Mouse (Mus musculus): ENCODE results near the gene Aig1. TPM values are rescaled to one million over a fixed set of nuclear protein-coding genes. Genes with fewer than 3 reads are reported as not detected.
A peak's percentile ranks its signal among the peaks of the same experiment; 100 is the strongest.

Gene Aig1
- polyA plus RNA-seq, 1 experiment from 2014 or later, result 36.1 TPM

DNA sequence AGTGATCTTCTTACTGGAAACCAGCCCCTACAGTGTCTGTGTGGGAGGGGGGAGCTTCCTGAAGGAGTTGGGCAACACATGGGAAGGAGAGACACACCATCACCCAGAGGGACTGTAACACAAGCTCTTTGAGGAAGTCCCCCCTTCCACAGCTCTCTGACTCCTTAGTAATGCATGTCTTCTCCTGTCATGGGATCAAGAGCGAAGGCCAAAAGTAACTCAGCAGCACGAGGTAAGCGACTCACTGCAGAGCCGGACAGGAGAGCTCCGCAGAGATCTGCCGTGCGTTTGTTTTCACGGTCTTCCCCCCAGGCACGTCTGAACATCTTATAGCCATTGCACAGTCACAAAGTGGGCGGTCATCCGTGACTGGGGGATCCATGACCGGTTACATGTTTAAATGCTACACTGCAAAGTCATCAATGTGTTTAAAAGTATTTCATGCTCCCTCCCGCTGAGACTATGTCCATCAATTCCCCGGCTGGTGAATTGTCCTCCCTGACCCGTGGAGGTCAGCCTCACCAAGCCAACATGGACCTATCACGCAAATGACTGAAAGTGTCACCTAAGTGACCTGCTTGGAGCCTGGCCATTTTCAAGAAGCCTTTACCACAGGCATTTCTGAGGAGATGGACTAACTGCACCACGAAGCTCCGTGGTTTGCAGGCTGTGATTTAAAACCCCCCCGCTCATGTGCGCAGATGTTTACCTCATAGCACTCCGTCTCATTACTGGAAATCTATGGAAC, 30.9 kb downstream of the Aig1 start:
- H3K4me2 ChIP-seq (ENCODE audit: low read depth, low read length), result no peak overlapping the region
- 0 out of 2 replicates have a peak, but pooled peaks cover under 1% of the 10 kb centered on the region for H3K4me1 ChIP-seq (ENCODE audit: control insufficient read depth, insufficient read depth, low read length)
- H3K27me3 ChIP-seq (replicated peaks; ENCODE audit: control insufficient read depth, insufficient read depth, low read length), result no peaks in the 10 kb centered on the region
- DNase-seq (ENCODE audit: low spot score), result no peak
- no peak overlapping the region for H3K27ac ChIP-seq (replicated peaks; ENCODE audit: low read depth, low read length)
- no peak overlapping the region for H3K9ac ChIP-seq (ENCODE audit: low read depth, low read length)
- WGBS, result 69% methylated on average over 21 of the region's 21 CpGs
- ATAC-seq (ENCODE audit: low read depth), result no peak; the same call in 1 of the 2 replicates
- H3K36me3 ChIP-seq (ENCODE audit: control insufficient read depth, insufficient read depth, low read length), result no peaks in the 10 kb centered on the region
- H3K4me3 ChIP-seq (ENCODE audit: low read depth, low read length), result no peak overlapping the region
- no peaks in the 10 kb centered on the region for H3K9me3 ChIP-seq (ENCODE audit: control insufficient read depth, low read length)

DNA sequence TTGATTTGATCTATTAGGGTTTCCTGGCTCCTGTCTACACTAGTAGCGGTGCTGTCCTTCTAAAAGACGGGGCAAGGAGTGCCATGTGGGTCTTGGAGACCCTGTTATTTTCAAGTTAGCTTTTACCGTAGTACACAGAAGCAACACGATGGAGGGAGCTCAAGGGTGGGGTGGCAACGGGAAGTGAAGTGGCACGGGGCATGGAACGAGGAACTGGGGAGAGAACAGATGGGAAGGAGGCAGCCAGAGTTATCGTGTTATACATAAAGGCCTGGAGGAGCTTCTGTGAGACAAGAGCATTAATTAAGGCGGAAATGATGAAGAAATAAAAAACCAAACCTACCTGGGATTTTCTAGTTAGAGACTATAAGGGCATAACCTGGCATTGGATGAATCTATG, 31.8 kb downstream of the Aig1 start:
- no peak for ATAC-seq (ENCODE audit: low read depth)
- Histone ChIP-seq H3K27me3 (replicated peaks; ENCODE audit: control insufficient read depth, insufficient read depth, low read length) (no peaks in the 10 kb centered on the region), H3K4me3 (ENCODE audit: low read depth, low read length) (no peak overlapping the region), H3K36me3 (ENCODE audit: control insufficient read depth, insufficient read depth, low read length) (no peaks in the 10 kb centered on the region), H3K4me1 (ENCODE audit: control insufficient read depth, insufficient read depth, low read length) (0 out of 2 replicates have a peak, but pooled peaks cover 8% of the 10 kb centered on the region), H3K27ac (replicated peaks; ENCODE audit: low read depth, low read length) (no peak overlapping the region), H3K4me2 (ENCODE audit: low read depth, low read length) (no peak overlapping the region), H3K9me3 (ENCODE audit: control insufficient read depth, low read length) (no peaks in the 10 kb centered on the region), H3K9ac (ENCODE audit: low read depth, low read length) (no peak overlapping the region)
- DNase-seq (ENCODE audit: low spot score), result no peak
- WGBS, result 85% methylated on average over 9 of the region's 9 CpGs

- DNase-seq (ENCODE audit: low spot score) (no peak), ATAC-seq (ENCODE audit: low read depth) (no peak)
- Histone ChIP-seq H3K4me1 (ENCODE audit: control insufficient read depth, insufficient read depth, low read length) (0 out of 2 replicates have a peak, but pooled peaks cover 9% of the 10 kb centered on the region), H3K9ac (ENCODE audit: low read depth, low read length) (no peak overlapping the region), H3K4me3 (ENCODE audit: low read depth, low read length) (no peak overlapping the region), H3K27ac (replicated peaks; ENCODE audit: low read depth, low read length) (no peak overlapping the region), H3K9me3 (ENCODE audit: control insufficient read depth, low read length) (no peaks in the 10 kb centered on the region), H3K36me3 (ENCODE audit: control insufficient read depth, insufficient read depth, low read length) (no peaks in the 10 kb centered on the region), H3K27me3 (replicated peaks; ENCODE audit: control insufficient read depth, insufficient read depth, low read length) (no peaks in the 10 kb centered on the region), H3K4me2 (ENCODE audit: low read depth, low read length) (no peak overlapping the region)
- 81% methylated on average over 10 of the region's 10 CpGs for WGBS
Observed at GRCm38 (mm10) chr10:13835737-13836475, 32.9 kb downstream of the Aig1 start.

- Histone ChIP-seq H3K9ac (ENCODE audit: low read depth, low read length) (no peak overlapping the region), H3K4me1 (ENCODE audit: control insufficient read depth, insufficient read depth, low read length) (0 out of 2 replicates have a peak, but pooled peaks cover 9% of the 10 kb centered on the region)
- WGBS, result 54% methylated on average over 7 of the region's 7 CpGs
Observed at GRCm38 (mm10) chr10:13834056-13834455, 34.7 kb downstream of the Aig1 start.

GRCm38 (mm10) chr10:13833066-13833566, 35.7 kb downstream of the Aig1 start:
- no peak for ATAC-seq (ENCODE audit: low read depth)
- WGBS, result 87% methylated on average over 12 of the region's 12 CpGs
- Histone ChIP-seq H3K27ac (replicated peaks; ENCODE audit: low read depth, low read length) (no peak overlapping the region), H3K4me2 (ENCODE audit: low read depth, low read length) (no peak overlapping the region), H3K4me1 (ENCODE audit: control insufficient read depth, insufficient read depth, low read length) (0 out of 2 replicates have a peak, but pooled peaks cover 9% of the 10 kb centered on the region), H3K4me3 (ENCODE audit: low read depth, low read length) (no peak overlapping the region), H3K9me3 (ENCODE audit: control insufficient read depth, low read length) (no peaks in the 10 kb centered on the region), H3K9ac (ENCODE audit: low read depth, low read length) (no peak overlapping the region), H3K27me3 (replicated peaks; ENCODE audit: control insufficient read depth, insufficient read depth, low read length) (no peaks in the 10 kb centered on the region), H3K36me3 (ENCODE audit: control insufficient read depth, insufficient read depth, low read length) (no peaks in the 10 kb centered on the region)
- DNase-seq (ENCODE audit: low spot score), result no peak

More at GRCm38 (mm10) chr10:13834056-13834455, 34.7 kb downstream of the Aig1 start:
- Histone ChIP-seq H3K36me3 (ENCODE audit: control insufficient read depth, insufficient read depth, low read length) (no peaks in the 10 kb centered on the region), H3K27me3 (replicated peaks; ENCODE audit: control insufficient read depth, insufficient read depth, low read length) (no peaks in the 10 kb centered on the region), H3K27ac (replicated peaks; ENCODE audit: low read depth, low read length) (no peak overlapping the region), H3K4me3 (ENCODE audit: low read depth, low read length) (no peak overlapping the region), H3K4me2 (ENCODE audit: low read depth, low read length) (no peak overlapping the region), H3K9me3 (ENCODE audit: control insufficient read depth, low read length) (no peaks in the 10 kb centered on the region)
- ATAC-seq (ENCODE audit: low read depth) (no peak), DNase-seq (ENCODE audit: low spot score) (peak; percentile 62)

DNA sequence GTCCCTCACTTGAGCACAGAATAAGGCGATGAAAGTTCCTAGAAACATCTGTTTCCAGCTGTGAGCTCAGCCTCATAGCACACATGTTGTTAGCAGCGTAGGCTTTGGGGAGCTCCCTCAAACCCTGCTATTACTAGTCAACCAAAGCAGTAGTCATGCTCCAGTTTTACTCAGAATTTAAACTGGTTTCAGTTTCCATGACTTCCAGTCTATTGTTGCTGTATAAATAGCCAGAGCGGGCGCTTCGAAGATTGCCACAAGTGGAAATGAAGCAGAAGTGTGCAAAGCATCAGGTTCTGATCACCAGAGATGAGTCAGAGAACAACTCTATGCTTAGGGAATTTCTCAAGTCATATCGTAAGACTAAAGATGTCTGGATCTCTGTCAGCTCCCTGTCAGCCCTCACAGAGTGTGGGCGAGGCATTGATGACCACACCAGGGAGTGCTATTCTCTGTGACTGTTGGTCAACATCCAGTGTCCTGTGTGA, 36.2 kb downstream of the Aig1 start:
- Histone ChIP-seq H3K4me3 (ENCODE audit: low read depth, low read length) (no peak overlapping the region), H3K27me3 (replicated peaks; ENCODE audit: control insufficient read depth, insufficient read depth, low read length) (no peaks in the 10 kb centered on the region), H3K9me3 (ENCODE audit: control insufficient read depth, low read length) (no peaks in the 10 kb centered on the region), H3K4me1 (ENCODE audit: control insufficient read depth, insufficient read depth, low read length) (0 out of 2 replicates have a peak, but pooled peaks cover 9% of the 10 kb centered on the region), H3K36me3 (ENCODE audit: control insufficient read depth, insufficient read depth, low read length) (0 out of 2 replicates have a peak, but pooled peaks cover 4% of the 10 kb centered on the region), H3K4me2 (ENCODE audit: low read depth, low read length) (no peak overlapping the region), H3K9ac (ENCODE audit: low read depth, low read length) (no peak overlapping the region), H3K27ac (replicated peaks; ENCODE audit: low read depth, low read length) (no peak overlapping the region)
- DNase-seq (ENCODE audit: low spot score) (no peak), ATAC-seq (ENCODE audit: low read depth) (no peak; the same call in 1 of the 2 replicates)
- 60% methylated on average over 7 of the region's 7 CpGs for WGBS

GRCm38 (mm10) chr10:13827150-13827549, 41.6 kb downstream of the Aig1 start:
- Histone ChIP-seq H3K27me3 (replicated peaks; ENCODE audit: control insufficient read depth, insufficient read depth, low read length) (no peaks in the 10 kb centered on the region), H3K27ac (replicated peaks; ENCODE audit: low read depth, low read length) (no peak overlapping the region), H3K36me3 (ENCODE audit: control insufficient read depth, insufficient read depth, low read length) (0 out of 2 replicates have a peak, but pooled peaks cover 4% of the 10 kb centered on the region), H3K4me2 (ENCODE audit: low read depth, low read length) (no peak overlapping the region), H3K9me3 (ENCODE audit: control insufficient read depth, low read length) (no peaks in the 10 kb centered on the region), H3K4me3 (ENCODE audit: low read depth, low read length) (no peak overlapping the region), H3K9ac (ENCODE audit: low read depth, low read length) (no peak overlapping the region), H3K4me1 (ENCODE audit: control insufficient read depth, insufficient read depth, low read length) (0 out of 2 replicates have a peak, but pooled peaks cover 3% of the 10 kb centered on the region)
- ATAC-seq (ENCODE audit: low read depth) (no peak), DNase-seq (ENCODE audit: low spot score) (no peak)
- 97% methylated on average over 8 of the region's 8 CpGs for WGBS

- no peak overlapping the region for H3K9ac ChIP-seq (ENCODE audit: low read depth, low read length)
- no peaks in the 10 kb centered on the region for H3K36me3 ChIP-seq (ENCODE audit: control insufficient read depth, insufficient read depth, low read length)
- DNase-seq (ENCODE audit: low spot score) (no peak), ATAC-seq (ENCODE audit: low read depth) (no peak)
- H3K4me2 ChIP-seq (ENCODE audit: low read depth, low read length), result no peak overlapping the region
- 93% methylated on average over 5 of the region's 5 CpGs for WGBS
- H3K27ac ChIP-seq (replicated peaks; ENCODE audit: low read depth, low read length), result no peak overlapping the region
- no peaks in the 10 kb centered on the region for H3K27me3 ChIP-seq (replicated peaks; ENCODE audit: control insufficient read depth, insufficient read depth, low read length)
- H3K4me3 ChIP-seq (ENCODE audit: low read depth, low read length), result no peak overlapping the region
- no peaks in the 10 kb centered on the region for H3K4me1 ChIP-seq (ENCODE audit: control insufficient read depth, insufficient read depth, low read length)
- H3K9me3 ChIP-seq (ENCODE audit: control insufficient read depth, low read length), result no peaks in the 10 kb centered on the region
Observed at GRCm38 (mm10) chr10:13813591-13813990, 55.2 kb downstream of the Aig1 start.
